Mouse (Mus musculus): ENCODE measurements around the gene Scaf4.

DNA sequence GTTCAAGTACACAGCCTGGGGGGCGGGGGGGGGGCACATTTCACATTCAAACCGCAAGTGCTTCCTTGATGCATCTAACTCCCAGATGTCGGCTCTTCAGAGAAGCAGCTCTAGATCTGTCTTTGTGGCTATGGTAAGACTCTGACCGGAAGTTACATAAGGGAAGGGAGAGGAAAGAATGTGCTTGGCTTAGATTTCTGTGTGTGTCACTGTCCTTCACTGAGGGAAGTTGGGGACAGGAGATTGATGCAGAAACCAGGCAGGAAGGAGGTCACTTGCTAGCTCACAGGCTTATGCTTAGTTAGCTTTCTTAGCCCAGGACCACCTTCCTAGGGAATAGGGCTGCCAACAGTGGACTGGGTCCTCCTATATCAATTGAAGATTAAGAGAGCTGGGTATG lies 31.6 kb upstream of the Scaf4 start:
- TF ChIP-seq MAFK (IDR thresholded peaks at IDR 0.05; ENCODE audit: insufficient read depth, low read depth, low read length), result no peak
- no peak for TF ChIP-seq ZC3H11A (IDR thresholded peaks at IDR 0.05; ENCODE audit: borderline replicate concordance, low read depth, low read length)

Data from ES-E14 (cell line).